Mouse (Mus musculus) erythroblast, embryonic 14.5 days (primary cell): Measurements from ENCODE around the gene Hoxa2.

Experiments
- GATA1 ChIP-seq: IDR thresholded peaks from 2 replicates; pipeline ENCODE4 v1.6.1; 2012; ENCODE audit warnings: low read length, inconsistent platforms, mixed read lengths
- TAL1 ChIP-seq: IDR thresholded peaks from 3 replicates; pipeline ENCODE4 v1.6.1; 2012; ENCODE audit warnings: low read length, inconsistent platforms, mixed read lengths

- TF ChIP-seq GATA1 (no peak), TAL1 (no peak)
These were observed 24.6 kb upstream of the Hoxa2 start for GRCm38 (mm10) chr6:52189172-52189591.
